Mouse (Mus musculus): ENCODE measurements around the gene Bmp8a.
"Not testable (repeated sequence)": the region's sequence is repeated elsewhere in the genome, so short reads cannot be mapped to it uniquely, and the experiment has no call there.

Bmp8a gene

DNA sequence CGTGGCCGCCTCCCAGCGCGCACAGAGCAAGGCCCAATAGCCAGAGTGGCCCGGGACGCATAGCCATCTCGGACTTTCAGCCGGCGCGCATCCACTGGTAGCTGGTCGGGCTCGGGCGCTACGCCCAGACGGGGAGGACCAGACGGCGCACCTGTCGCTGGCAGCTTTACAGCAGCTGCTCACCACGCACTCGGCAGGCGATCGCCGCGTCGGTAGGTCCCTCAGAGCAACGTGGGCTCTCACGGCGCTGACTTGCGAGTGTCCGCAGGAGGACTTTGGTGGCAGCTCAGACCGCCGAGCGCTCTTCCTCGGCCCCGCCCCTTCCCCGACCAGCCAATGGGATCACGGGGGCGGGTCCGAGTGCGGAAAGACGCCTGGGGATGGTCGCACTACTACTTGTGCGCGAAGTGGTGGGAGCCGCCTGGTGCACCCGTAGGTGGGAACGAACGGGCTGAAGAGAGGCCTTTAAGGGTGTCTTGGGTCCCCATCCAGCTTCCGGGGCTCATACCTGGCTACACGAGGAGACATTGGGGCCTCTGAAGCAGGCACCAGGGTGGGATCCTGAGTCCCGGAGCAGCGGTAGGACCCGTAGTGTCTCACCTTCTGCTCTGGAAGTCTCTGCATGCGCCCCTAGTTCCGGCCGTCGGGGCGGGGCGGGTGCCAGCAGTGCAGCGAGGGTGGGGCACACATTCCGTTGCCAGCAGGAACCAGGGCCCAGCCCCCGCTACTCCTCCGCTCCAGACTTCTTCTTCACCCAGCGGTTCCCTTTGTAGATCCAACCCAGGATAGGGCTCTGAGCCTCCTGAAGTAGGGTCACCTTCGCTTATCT is at the start of gene Bmp8a:
Gene Bmp8a (minus strand): TSS at position 611 of the 829 bp plus-strand sequence.
- DNase-seq: peak; percentile 86

DNA sequence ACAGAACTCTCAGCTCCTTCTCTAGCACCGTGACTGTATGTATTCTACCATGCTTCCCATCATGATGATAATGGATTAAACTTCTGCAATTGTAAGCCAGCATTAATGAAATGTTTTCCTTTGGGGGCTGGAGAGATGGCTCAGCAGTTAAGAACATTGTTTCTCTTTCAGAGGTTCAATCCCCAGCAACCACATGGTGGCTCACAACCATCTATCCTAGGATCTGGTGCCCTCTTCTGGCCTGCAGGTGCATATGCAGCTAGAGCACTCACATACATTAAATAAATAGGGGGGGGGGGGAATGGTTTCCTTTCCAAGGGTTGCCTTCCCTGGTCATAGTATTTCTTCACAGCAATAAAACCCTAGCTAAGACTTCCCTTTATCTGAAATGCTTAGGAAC is 49.1 kb upstream of the Bmp8a start:
- no peak for DNase-seq

DNA sequence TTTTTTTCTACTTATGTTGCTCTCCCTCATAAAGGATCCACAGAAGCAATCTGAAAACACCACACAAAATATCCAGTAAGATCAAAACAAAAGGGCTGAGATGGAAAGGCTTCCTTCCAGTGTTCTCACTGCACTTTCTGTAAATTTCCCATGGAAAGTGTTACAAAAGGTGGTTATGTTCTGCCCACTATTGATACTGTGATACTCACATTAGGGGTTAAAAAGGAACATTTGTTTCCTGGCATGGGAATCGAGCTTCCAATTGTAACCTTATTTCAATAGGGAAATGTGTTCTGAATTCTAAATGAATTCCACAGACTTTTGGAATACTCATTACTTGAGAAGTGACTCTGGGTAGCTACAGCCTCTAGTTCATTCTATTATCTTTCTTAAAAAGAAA is 42.0 kb upstream of the Bmp8a start:
- no peak for DNase-seq

DNA sequence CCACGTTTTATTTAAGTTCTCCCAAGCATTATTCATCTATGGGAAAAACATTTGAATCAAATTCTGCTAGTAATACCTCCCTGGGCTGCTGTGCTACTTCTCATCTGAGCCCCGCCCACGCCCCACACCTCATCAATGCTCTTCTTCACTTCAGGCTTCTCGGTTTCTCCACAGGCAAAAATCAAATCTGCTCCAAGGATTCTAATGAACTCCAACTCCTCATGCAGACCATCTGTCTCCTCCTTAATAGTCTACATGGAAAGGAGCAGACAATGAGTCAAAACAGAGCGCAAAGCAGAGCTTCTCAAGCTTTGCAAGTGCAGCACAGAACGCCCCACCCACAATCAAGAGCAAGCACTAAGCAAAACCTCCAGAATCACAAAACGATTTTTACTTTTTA is 40.1 kb upstream of the Bmp8a start:
- DNase-seq: no peak

DNA sequence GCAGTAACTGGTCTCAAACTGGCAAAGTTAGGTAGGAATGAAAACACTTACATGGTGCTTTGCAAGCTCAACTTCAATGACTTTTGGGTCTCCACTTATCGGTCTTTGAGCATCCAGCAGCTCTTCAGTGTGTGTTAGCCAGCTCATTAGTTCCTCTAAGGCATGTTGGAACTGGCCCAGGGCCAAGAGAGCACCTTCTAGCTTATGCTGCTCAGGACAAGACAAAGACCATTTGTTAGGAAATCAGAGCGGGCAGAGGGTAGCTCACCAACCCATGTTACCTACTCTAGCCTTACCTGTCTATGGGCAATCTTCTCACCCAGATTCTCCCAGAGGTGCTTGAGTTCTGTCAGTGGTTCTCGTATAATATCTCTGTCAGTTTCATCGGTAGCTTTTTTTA is 39.0 kb upstream of the Bmp8a start:
- DNase-seq: peak; percentile 28

DNA sequence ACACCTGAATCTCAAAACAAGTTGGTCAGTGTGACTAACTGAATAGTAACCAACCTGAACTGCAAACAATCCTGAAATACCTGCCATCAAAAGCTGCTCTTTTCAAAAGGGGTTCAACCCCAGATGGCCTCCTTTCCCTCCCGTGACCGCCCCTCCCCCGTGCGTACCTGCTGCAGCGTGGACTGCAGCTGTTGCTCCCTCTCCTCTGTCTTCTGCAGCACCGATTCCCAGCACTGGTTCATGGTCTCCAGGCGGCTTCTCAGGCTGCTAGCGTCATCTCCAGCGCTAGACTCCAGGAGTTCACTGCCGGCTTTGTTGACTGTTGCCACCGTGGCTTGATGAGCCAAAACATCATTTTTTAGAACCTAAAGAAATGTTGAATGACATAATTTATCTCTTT is 38.5 kb upstream of the Bmp8a start:
- DNase-seq: no peak

DNA sequence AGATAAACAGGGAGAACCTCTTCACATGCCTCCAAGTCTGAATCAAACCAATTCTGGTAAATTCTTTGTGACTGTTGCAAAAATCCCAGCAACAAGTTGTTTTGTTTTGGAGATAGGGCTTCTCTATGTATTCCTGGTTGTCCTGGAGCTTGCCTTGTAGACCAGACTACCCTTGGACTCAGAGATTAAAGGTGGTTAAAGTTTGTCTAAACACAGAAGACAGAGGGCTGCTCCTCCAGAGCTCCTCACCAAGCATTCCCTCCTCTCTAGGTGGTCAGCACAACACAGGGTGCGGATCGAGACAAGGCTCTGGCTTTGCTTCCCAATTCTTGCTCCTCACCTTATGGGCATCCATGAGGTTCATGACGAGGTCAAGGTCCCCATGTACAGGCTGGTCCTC is 33.0 kb upstream of the Bmp8a start:
- DNase-seq: no peak

DNA sequence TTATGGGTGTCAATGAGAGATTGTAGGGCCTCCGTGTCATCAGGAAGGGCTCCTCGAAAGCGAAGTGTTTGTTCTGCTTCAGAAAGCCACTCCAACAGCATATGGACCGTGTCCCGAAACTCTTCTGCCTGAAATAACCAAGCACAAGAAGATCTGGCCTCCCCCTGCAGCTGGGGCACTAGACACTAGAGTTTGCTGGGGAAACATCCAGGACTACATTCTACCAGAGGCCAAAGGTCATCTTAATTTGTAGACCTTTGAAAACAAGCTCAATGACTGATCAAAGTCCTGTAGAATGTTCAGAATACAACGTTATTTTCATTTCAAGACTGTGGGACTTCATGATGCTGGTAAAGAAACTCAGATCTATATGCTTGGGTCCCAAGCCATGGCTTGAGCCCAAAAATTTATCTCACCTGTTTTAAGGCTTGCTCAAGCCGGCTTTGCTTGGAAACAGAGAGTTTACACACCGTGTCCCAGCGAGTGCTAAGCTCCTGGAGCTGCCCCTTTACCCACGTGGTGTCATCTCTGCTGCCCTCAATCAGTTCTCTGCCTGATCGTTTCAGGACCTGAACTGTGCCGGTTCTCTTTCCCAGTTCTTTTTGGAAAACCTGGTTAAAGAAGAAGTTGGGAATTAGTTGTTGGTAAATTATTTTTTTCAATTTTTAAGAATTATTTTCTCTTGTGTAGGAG is 31.4 kb upstream of the Bmp8a start:
- no peak for DNase-seq

DNA sequence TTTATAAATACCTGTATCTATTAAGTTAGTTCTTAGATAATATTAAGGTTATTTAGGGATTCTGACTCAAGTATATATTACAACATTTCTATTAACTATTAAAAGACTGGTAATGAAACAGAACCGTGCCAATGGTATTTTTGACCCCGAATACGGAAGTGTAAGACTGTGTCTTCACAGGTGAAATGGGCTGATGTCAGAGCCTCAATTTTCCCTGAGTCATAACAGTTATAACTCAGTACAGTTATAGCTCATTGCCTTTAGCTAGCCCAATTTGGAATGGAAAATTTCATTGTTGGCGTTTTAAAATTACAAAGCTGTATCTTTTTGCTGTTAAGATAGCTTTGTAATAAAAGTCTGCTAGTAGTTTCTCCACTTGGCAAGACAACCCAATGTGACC is 20.5 kb upstream of the Bmp8a start:
- no peak for DNase-seq

DNA sequence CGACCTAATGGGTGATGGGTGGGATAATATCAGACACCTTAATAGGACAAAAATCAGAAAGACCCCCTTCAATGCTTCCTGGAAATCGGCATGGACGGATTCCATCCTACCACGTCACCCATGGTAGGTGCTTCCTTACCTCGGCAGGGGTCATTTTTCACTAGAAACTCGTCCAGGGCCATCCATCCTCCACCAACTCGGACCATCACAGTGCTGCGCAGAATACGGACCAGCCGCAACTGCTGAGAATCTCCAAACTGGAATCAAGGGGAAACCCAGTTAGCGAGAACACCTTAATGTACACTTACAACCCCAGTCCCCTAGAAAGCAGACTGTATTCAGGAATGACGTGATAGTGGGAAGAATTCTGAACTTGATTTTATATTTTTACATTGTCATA is 17.7 kb upstream of the Bmp8a start:
- DNase-seq: no peak

DNA sequence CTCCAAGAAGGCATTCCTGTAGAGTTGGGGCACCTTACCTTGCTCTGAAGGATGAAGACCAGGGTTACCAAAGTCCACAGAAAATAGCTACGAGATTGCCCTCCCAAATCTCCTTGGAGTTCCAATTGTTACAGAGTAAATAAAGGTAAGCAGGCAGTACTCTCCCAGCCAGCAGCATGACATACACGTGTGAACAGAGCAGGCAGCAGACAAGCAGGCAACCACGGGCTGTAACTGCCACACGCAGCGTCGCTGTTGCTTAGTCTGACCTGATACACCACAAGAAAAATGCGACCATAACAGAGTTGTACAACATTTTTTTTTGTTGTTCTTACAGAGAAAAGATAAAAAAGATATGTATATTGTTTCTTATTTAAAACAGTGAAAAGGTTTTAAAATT is 15.6 kb upstream of the Bmp8a start:
- DNase-seq: no peak

DNA sequence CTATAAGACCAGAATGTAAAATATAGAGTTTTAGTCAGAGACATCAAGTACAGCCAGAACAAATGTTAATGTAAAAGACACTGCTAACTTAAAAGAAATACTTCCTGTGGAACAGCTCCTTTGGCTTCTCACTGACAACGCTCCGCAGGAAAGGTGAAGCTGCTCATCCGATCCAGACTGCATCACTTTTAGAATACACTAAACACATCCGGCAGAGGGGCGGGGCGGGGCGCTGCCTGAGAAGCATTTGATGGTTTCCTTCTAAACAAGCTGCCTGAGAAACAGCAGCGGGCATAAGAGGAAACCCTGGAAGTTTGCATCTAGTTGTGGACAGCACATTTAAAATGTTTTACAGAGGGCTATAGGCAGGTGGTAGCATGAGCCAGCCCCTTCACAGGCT is 12.9 kb upstream of the Bmp8a start:
- DNase-seq: no peak

DNA sequence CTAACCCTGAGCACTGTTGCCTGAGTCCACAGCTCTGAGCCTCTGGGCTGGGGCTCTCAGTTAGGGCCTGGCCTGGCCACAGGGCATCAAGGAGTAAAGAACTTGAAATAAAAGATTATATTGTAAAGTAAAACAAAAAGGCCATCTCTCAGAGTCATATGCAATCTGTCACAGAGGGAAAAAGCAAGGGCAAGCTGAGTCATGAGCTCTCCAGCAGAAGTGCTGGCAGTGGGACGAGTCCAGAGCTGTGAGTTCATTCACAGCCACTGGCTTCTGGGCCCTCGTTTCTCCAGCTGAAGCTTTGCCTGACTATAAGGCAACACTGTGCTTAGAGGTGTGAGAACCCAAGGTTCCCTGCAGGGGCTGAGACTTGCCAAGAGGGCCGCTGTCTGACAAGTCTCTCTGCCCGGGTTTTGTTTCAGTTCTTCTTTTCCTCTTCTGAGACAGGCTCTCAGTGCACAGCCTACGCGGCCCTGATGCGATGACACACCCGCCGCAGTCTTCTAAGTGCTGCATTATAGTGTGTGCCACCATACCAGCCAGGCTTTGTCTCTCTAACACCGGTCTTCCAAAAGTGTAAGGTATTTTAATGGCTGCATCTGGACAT is 10.3 kb upstream of the Bmp8a start:
- DNase-seq: no peak

DNA sequence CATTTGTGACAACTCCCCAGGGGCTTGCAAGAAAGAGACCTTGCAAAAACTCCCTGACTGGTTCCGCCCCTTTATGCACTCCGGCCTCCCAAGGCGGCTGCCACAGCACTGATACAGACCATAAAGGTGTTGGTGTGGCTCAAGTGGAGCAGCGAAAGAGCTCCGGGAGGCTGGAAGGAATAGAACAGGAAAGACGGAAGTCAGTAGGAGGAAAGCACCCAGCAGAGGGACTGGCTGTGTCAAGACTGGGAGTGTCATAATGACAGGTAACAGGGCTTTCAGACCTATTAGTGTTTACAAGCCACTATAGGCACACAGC is 378 bp upstream of the Bmp8a start:
- DNase-seq: no peak

DNA sequence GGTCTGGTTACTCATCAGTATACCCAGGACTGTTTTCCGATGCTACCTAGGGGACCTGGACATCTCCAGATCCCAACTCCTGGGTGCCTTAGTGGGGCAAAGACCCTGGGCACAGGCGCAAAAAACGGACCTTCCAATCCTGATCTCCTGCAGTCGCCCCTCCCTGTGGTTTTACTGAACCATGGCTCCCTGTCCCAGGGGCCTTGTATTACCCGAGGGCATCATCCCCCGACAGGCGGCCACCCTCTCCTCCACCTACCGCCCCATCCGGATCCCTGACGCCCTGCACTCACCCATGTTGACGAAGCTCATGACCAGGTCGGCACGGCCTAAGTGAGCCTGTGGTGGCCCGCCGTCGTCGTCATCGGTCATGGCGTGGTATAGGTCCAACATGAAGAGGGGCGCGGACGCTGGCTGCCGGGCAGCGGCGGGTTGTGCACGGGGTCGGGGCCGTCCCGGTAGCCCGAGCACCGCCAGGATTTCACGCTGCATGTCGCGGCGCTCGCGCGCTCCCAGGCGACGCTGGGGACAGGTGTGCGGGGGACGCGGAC is 886 bp downstream of the Bmp8a start:
- no peak for DNase-seq

DNA sequence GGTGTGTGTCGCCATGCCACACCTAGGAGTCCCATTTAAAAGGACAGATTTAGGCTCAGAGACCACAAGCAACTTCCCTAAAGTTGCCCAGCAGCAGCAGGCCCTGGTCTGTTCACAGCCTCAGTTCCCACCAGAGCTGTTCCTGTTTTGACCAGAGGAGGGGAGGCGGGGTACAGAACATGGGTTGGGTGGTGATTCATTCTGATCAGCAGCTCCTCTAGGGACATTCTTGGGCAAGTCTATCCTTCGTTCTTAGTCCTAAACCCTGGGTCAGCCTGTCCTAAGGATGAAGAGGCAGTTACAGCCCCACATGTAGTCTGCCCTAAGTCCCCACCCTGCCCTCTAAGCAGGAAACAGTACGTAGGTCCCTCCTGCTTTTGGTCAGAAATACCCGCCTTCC is 2.8 kb downstream of the Bmp8a start:
- DNase-seq: no peak

DNA sequence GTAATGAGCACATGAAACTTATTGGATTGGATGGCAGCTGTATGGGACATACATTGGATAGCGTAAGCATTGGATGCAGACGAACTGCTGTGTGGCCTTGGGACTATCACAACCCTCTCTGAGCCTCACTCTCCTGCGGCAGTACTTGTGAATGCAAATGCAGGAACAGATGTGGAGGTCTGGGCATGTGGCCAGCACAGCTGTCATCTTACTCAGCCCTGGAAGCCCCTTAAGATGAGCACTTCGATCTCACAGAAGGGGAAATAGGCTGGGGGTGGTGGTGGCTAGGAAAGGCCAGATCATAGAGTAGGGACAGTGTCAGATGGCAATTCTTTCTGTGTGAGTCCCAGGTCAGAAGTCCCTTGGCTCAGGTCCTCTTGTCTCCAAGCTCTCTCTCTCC is 5.4 kb downstream of the Bmp8a start:
- DNase-seq: no peak

DNA sequence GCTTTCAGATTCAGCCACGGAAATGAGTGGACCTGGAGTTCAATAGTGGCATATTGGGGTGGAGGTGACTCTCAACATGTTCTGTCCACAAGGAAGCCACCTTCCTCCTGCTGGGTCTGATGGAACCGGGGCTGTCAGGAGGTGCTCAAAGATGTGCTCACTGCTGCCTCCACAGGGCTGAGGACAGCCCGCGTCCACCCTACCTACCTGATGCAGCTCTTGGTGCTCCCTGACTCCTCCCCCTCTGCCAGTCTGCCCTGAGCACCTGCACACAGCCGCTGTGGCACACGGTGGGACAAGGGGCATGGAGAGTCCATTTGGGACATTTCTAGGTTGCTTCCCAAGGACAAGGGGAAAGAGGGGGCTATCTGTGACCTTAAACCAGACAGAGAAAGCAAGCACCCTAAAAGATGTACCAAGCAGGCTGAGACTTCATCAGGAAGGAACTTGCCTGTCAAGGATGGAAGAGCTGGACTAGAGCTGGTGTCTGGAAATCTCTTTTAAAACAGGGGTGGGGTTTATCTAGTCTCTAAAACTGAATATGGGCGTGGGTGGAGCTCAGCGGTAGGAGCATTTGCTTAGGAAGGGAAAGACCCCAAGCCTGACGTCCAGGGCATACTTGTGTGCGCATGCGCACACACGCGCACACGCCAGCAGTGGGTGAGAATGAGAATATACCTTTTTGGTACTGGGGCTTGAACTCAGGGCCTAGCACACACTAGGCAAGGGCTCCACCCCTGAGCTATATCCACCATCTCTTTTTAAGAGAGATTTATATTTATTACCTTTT is 7.1 kb downstream of the Bmp8a start:
- no peak for DNase-seq

DNA sequence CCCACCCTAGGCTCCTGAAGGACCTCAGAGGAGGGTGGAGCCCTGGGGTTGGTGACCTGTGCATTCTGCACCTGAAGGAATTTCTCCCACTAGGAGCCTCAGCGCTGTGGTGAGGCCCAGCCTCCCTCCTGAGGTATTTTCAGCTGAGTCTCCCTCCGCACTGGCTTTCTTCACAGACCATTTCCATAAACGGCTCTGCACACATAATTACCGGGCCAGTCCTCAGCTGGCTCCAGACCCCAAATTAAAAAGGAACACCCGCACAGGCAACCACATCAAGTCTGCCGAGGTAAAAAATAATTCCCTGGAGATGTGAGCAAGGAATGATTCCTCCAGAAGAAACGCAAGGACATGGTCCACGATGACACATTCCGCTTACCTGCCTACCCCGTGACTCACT is 7.8 kb downstream of the Bmp8a start:
- DNase-seq: not testable (repeated sequence)

DNA sequence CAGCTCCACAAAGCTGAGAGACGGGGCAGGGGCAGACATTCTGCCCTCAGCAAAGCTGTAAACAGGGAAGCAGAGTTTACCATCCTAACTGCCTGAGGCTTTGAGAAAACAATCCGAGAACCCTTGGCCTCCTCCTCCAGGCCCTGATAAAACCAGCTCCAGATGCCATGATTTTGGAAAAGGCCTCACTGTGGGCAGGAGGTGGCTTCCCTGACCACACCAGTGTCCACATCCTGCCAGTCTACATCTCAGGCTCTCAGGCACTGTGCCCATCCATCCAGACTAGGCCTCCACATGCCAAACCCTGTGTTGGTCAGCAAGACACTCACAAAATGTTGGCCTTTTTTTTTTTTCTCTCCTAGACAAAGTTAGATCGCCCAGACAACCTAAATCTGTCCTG is 8.9 kb downstream of the Bmp8a start:
- no peak for DNase-seq

DNA sequence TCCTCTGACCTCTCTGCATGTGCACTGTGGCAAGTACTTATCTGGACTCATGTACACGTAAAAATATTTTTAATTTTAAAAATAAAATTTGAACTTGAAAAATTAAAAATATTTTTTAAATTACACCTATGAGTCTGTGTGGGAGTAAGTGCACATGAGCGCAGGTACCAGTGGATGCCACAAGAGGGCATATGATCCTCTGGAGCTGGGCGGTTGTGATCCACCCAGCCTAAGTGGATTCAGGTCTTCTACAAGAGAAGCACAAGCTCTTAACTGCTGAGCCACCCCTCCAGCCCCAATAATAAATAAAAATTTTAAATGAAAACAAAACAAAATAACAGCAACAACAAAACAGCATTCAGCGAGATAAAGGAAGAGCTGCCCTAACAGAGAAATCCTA is 9.9 kb downstream of the Bmp8a start:
- no peak for DNase-seq

DNA sequence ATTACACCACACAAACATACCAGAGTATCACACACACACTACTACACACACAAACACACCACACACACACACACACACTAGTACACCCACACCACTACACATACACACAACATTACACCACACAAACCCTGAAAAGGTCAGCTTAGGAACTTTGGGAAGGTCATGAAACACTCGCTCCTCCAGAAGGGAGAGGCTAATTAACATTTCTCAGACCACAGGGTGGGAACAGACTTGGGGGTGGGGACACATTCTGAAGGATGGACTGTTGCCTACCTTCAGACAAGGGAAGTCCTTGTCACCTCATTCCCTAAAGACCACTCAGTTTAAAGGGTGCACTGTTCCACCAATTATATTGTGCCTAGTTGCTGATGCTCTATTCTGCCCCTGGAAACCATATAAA is 11.1 kb downstream of the Bmp8a start:
- not testable (repeated sequence) for DNase-seq

DNA sequence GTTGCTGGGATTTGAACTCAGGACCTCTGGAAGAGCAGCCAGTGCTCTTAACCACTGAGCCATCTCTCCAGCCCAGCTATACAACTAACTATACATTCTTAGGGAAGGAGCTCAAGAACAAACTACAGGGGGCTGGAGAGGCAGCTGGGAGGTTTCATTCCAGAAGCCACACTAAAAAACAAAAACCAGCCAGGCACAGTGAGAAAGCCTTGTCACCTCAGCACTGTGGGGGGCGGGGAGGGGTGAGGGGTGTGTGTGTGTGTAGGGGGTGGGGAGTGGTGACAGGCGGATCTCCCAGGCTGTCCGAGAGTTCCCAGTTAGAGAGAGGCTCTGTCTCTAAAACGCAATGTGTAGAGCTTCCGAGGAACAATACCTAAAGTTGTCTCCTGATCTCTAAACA is 11.7 kb downstream of the Bmp8a start:
- DNase-seq: no peak
